Mouse (Mus musculus): ENCODE measurements around the gene Mgp. TPM values are rescaled to one million over a fixed set of nuclear protein-coding genes. Genes with fewer than 3 reads are reported as not detected.
A peak's percentile ranks its signal among the peaks of the same experiment; 100 is the strongest.

Mgp gene
- 100 to 1,000 TPM in 1 of 2 experiments, 10 to 100 TPM in 1; 52.8 to 161 TPM for total RNA-seq (2021)
- long read RNA-seq, experiment 1, transcript Mgp-201 (4 exons, 617 nt) = major isoform, 9 of 10 reads
- long read RNA-seq, experiment 1, partial matches to known transcripts = 1 of 10 reads
- long read RNA-seq, experiment 1, other reads (novel, unspliced or antisense) = 0 of 10 reads
- long read RNA-seq, experiment 2, transcript Mgp-201 (4 exons, 617 nt) = major isoform, 8 of 8 reads
- long read RNA-seq, experiment 2, partial matches to known transcripts = 0 of 8 reads
- long read RNA-seq, experiment 2, other reads (novel, unspliced or antisense) = 0 of 8 reads

DNA sequence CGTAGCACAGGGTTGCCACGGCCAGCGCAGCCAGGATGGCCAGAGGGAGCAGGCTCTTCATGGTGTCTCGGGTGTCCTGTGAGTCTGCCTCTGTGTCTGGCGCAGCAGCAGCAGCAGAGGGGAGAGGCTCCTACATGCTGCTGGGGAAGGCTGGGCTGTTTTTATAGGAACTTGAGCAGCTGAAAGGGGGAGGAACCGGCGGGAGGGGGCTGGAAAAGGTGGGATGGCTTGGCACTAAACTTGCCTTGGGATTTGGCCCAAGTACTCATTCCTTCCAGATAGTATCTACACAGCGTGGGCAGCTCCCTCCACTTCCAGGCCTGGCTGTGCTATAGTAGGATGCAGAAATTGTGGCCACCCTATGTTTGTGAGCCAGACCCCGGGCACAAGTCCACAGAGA is at the start of gene Mgp:
TSS of gene Mgp (minus strand) at position 154 of the 400 bp plus-strand sequence.
- peak within 1 kb of the TSS; percentile 68 for H3K4me3 ChIP-seq
- peak; percentile 44 for DNase-seq
- no peak for TF ChIP-seq CTCF (IDR thresholded peaks at IDR 0.05)
- intact Hi-C loops (cut with DNase I) = no loop called here
- peak within 1 kb of the TSS; percentile 78 for H3K27ac ChIP-seq

DNA sequence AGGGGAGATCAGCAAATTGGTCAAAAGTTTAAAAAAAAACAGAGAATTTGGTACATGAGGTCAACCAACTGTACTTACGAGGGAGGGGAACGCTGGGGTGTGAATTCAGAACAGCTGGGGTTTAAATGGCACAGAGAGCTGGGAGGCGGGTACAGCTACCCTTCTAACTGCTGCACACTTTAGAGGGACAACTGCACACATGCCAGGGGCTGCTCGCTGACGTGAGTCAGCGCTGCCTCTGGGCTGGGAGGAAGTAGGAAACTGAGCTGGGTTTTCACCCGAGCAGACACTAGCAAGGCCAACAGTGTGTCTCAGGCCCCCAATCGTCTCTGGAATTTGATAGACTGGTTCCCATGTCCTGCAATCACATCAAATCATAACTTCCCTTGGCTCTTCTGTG is 49.4 kb upstream of the Mgp start:
- H3K4me3 ChIP-seq = no peak overlapping the region
- TF ChIP-seq CTCF (IDR thresholded peaks at IDR 0.05) = no peak
- intact Hi-C loops (cut with DNase I) = no loop called here
- no peak for DNase-seq
- no peak overlapping the region for H3K27ac ChIP-seq

- intact Hi-C loops (cut with DNase I) = no loop called here
- no peak for TF ChIP-seq CTCF (IDR thresholded peaks at IDR 0.05)
- Histone ChIP-seq H3K27ac (no peak within 1 kb of the TSS), H3K4me3 (no peak within 1 kb of the TSS)
- no peak for DNase-seq
These were observed 47.9 kb upstream of the Mgp start, which contains the start of gene Pde6h for GRCm38 (mm10) chr6:136923532-136923931. TSS of gene Pde6h (plus strand) at chr6:136923832.

DNA sequence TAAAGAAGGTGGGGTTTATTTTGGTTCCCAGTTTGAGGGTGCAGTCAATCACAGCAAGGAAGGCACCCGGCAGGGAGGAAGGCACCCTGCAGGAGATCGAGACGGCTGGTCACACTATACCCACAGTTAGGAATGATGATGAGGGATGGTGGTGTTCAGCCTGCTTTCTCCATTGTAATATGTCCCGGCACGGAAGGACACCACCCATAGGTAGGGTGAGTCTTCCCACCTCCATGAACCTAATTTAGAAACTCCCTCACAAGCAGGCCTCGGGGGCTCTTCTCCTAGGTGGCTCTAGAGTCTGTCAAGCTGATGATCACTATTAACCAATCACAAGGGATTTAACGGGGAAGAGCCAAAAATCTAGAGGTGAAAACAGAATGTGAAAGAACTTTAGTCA is 47.2 kb upstream of the Mgp start:
- DNase-seq = no peak
- intact Hi-C loops (cut with DNase I) = no loop called here
- TF ChIP-seq CTCF (IDR thresholded peaks at IDR 0.05) = no peak
- no peak overlapping the region for H3K4me3 ChIP-seq
- H3K27ac ChIP-seq = no peak overlapping the region

GRCm38 (mm10) chr6:136922080-136922479 is 46.5 kb upstream of the Mgp start, which contains the start of gene Erp27:
TSS of gene Erp27 (minus strand) at chr6:136922180.
- H3K27ac ChIP-seq = no peak within 1 kb of the TSS
- no peak for TF ChIP-seq CTCF (IDR thresholded peaks at IDR 0.05)
- H3K4me3 ChIP-seq = no peak within 1 kb of the TSS
- intact Hi-C loops (cut with DNase I) = no loop called here
- DNase-seq = no peak

- intact Hi-C loops (cut with DNase I) = no loop called here
- DNase-seq = no peak
- H3K27ac ChIP-seq = no peak overlapping the region
- H3K4me3 ChIP-seq = no peak overlapping the region
- TF ChIP-seq CTCF (IDR thresholded peaks at IDR 0.05) = no peak
These were observed 46.0 kb upstream of the Mgp start for GRCm38 (mm10) chr6:136921601-136922000.

DNA sequence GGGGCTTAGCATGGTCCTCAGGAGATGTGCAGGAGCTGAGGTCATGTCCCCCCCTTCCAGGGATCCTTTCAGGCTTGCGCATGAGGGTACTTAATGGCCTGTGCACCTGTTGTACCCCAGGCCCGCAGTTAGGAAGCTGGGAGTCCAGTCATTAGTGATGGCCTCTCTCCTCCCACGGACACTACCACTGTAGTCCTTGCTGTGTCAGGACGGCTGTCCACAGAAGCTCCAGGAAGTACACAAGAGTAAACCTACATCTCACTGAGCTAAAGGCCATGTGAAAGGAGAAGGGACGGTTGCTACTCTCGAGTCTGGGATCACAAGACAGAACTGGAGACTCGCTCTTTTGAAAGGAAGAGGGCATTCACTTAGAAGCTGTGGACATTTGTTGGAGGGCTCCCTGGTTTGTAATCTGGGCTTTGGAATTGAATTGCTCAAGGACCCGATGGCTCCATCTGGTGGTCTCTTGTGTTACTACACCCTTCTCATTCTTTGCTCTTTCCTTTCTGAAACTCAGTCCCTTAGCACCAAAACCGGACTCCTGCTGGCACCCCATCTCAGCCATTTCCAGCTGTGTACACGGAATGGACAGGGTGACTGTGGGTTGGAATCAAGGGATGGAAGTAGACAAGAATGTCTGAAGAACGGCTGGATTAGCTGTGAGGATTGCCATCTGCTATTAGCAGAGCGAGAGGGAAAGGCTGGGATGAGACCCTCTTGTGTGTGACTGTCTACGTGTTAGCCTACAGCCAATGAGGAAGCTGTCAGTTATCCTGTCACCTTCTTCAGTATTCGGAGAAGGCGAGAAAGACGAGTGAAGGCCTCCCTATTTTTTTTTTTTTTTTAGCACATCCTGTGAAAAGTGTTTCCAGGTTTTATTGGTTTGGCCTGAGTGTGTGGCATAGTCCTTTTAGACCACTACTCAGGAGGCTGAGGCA is 45.0 kb upstream of the Mgp start:
- Histone ChIP-seq H3K4me3 (no peak overlapping the region), H3K27ac (peak overlapping the region; percentile 58)
- DNase-seq = peak; percentile 65
- intact Hi-C loops (cut with DNase I) = loop anchor here (1.0 kb wide), 1 partner anchor 59 kb away; no protein-coding TSS in a partner anchor
- peak; percentile 90 for TF ChIP-seq CTCF (IDR thresholded peaks at IDR 0.05)

DNA sequence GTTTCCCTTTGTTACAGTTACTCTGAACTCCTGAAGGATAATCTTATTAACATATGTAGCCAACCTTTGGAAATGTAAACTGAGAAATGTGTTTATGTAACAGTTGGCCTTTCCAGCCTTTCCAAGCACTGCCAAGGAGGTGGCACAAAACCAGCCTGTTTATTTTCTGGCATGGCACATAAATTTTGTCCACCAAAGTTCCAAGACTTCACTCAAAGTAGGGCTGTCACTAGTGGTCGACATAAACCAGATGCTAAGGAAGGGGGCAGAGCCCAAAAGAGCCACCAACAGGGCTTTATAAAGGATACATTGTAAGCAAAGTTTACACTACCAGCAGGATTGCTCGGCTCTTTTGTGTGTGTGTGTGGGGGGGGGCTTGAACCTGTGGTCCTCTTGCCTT is 42.3 kb upstream of the Mgp start:
- no peak for TF ChIP-seq CTCF (IDR thresholded peaks at IDR 0.05)
- Histone ChIP-seq H3K4me3 (no peak overlapping the region), H3K27ac (no peak overlapping the region)
- DNase-seq = no peak
- intact Hi-C loops (cut with DNase I) = no loop called here

DNA sequence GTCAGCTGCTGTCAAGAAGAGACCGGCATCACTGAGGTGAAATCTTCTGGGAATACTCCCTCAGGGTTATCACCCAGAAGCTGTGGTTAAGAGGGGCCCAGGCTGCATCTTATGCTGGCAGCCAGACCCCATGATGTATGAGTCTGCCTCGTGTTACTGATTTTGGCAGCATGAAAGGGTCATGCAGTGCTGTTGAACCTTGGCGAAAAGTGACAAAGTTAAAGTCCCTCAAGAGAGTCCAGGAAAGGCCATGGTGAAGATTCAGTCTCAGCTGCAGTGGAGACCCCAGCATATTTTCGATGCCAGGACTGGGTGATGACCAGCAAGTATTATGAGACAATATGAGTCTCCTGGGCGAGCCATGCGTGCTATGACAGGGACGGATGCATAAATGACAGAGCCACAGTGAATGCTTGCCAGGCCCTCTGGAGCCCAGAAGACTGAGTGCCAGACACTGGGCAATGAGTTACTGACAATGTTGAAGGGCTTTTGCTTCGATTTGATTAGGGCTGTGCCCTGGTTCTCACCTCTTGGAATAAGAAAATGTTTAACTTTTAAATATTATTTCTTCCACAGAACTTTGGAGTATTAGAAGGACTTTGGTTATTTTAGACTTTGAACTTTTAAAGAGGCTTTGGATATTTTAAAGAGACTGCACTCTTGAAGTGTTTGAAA is 40.2 kb upstream of the Mgp start:
- intact Hi-C loops (cut with DNase I) = no loop called here
- H3K27ac ChIP-seq = 0 out of 2 replicates have a peak overlapping the region, but pooled peaks have one; percentile 6
- no peak for TF ChIP-seq CTCF (IDR thresholded peaks at IDR 0.05)
- H3K4me3 ChIP-seq = no peak overlapping the region
- DNase-seq = no peak

- DNase-seq = no peak
- intact Hi-C loops (cut with DNase I) = no loop called here
- Histone ChIP-seq H3K27ac (peak overlapping the region; percentile 69), H3K4me3 (no peak overlapping the region)
- no peak for TF ChIP-seq CTCF (IDR thresholded peaks at IDR 0.05)
These were observed 38.6 kb upstream of the Mgp start for GRCm38 (mm10) chr6:136914234-136914633.

DNA sequence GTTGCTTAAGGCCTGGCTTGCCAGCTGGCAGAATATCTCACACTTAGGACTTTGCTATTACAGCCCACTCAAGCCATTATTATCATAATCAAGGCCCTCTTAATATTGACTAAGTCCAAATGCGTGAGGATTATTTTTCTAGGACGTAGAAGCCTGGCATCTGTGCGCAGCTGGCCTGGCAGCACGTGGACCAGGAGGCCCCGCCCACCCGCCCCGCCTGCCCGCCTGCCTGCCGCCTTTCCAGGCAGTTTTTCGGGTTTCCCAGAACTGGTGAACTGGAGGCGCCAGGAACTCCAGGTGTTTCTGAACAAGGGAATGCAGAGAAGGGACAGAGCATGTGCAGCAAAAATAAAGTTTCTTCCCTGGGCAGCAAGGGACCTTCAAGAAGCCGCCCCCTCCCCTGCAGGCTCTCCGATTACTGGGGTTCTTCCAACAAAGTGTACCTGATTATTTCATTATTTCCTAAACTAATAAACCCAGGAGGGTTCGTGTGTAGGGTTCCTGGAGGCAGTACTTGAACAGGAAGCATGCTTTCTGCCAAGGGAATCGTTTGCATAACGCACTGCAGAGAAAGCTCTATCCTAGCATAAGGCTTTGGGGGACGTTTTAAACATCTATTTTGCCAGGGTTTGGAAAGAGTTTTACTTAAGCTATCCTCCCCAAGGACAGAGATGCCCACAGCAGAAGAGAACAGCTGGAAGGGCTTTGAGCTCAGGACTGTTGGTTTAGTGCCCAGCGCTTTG is 37.9 kb upstream of the Mgp start:
- Histone ChIP-seq H3K27ac (peak overlapping the region; percentile 69), H3K4me3 (peak overlapping the region; percentile 65)
- TF ChIP-seq CTCF (IDR thresholded peaks at IDR 0.05) = no peak
- peak; percentile 37 for DNase-seq
- intact Hi-C loops (cut with DNase I) = no loop called here

DNA sequence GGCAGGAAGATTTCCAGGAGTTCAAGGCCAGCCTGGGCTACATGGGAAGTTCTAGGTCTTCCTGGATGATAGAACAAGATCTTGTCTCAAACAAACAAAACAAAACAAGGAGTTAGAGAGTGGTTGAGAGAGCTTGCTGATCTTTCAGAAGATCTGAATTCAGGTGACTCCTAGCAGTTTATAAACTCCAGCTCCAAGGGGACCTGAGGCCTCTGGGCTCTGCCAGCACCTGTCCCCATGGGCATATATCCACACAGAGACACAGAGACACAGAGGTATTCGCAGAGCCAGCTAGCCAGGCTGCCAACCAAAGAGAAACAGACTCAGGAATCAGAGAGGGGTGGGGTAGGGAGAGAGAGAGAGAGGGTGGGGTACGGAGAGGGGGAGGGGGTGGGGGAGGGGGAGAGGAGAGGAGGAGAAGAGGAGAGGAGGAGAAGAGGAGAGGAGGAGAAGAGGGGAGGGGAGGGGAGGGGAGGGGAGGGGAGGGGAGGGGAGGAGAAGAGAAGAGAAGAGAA is 37.2 kb upstream of the Mgp start:
- no peak for TF ChIP-seq CTCF (IDR thresholded peaks at IDR 0.05)
- Histone ChIP-seq H3K4me3 (no peak overlapping the region), H3K27ac (peak overlapping the region; percentile 69)
- intact Hi-C loops (cut with DNase I) = no loop called here
- DNase-seq = no peak

Data from gastrocnemius, adult 2 months (tissue).